Mouse (Mus musculus) kidney, adult 2 months (tissue): Measurements from ENCODE around the gene Inpp5d.

Experiments
- CTCF ChIP-seq: fragments of 200-500 bp; conservative IDR thresholded peaks from 2 replicates; pipeline ENCODE4 v1.5.1; 2011; ENCODE audit warnings: low read depth, mild to moderate bottlenecking, control low read depth, low read length, moderate library complexity, mixed read lengths; ENCODE audit not compliant: insufficient read depth, insufficient read length
- POLR2A ChIP-seq: fragments of 200-500 bp; IDR thresholded peaks from one replicate; pipeline ENCODE4 v1.6.1; 2011; ENCODE audit warnings: low read depth, low read length, control low read depth

GRCm38 (mm10) chr1:87729070-87729469, 109.0 kb downstream of the Inpp5d start:
- TF ChIP-seq CTCF (no peak), POLR2A (no peak)
